Mouse (Mus musculus) lung, adult 2 months (tissue): ENCODE data around the gene Prmt2.

Experiments used
- CTCF ChIP-seq: fragments of 200-500 bp; IDR thresholded peaks from 2 replicates; pipeline ENCODE4 v1.5.1; 2011; ENCODE audit warnings: mild to moderate bottlenecking, low read length, control low read depth; ENCODE audit not compliant: insufficient read depth
- POLR2A ChIP-seq: fragments of 200-500 bp; IDR thresholded peaks from 2 replicates; pipeline ENCODE4 v1.6.1; 2011; ENCODE audit warnings: low read depth, mild to moderate bottlenecking, control low read depth, low read length, borderline replicate concordance; ENCODE audit errors: extremely low read depth

DNA sequence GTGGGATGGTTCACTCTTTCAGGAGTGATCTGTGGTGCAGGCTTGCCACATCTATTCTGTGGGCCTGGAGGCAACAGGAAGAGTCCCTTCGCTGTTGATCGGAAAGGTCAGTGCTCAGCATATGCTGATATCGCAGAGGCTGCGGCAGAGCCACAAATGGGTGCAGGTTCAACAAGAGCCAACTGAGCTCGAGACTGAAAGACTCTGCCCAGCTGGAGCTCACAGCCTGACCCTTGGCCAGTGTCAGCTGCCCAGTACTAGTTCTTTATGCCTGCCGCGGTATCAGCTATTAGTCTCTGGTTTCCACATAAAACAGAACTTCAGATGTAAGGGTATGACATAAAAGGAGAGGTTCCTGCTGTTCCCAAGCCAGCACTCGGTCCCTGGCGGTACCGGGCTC lies 37.6 kb upstream of the Prmt2 start:
- TF ChIP-seq CTCF, result no peak
- no peak for TF ChIP-seq POLR2A
